Mouse (Mus musculus): Measurements from ENCODE around the gene Cat.

DNA sequence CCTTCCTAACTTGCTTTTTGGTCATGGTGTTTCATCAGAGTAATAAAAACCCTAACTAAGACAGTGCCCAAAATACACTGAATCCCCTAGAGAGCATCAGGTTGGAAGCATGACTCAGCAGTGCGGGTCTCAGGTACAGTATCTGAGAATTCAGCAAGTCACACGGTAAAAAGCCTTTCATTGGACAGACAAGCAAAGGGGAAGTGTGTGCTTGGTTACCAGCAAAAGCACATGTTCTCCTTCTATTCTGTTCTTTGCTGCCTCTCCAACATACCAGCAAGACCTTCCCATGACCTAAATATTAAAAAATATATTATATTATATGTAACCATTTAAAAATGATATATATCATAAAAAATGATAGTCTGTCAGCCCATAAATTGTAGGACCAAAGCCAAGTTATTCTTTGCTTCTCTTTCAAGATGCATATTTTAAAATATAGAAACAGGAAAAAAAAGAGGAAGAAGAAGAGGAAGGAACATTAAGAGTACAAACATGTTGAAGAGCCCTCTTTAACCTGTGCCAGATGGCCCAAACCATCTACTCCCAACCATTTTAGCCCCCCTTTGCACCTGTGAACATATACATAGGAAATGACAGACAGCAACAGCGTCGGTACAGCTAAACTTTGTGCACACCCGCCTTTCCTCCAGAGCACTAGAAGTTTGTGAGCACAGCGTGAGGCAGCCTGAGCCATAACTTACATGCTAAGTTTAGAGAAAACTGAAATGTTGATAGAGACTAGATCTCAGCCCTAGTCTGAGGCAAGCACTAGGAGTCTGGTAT lies 10.9 kb upstream of the Cat start:
- TF ChIP-seq CTCF (IDR thresholded peaks at IDR 0.05; ENCODE audit: low read depth, low read length) (no peak), POLR2A (IDR thresholded peaks at IDR 0.05; ENCODE audit: extremely low read depth, insufficient read depth, low read length) (no peak)
